ENCODE assay signal across 18 mouse cellular contexts in genomic region chr6:39718567-39718966, GRCm38 (mm10).
"Had no signal": no experiment of that assay in that cellular context is flagged by ENCODE, and none has a peak within 500 bp of the region (broad histone marks: within the 10 kb centered on the region; RNA-seq: fewer than 3 reads in every experiment).

No protein-coding gene starts in this region.

- H3K36me3 ChIP-seq: liver, embryonic 15.5 days; lung, embryonic 15.5 days; midbrain, embryonic 13.5 days; midbrain, embryonic 15.5 days; neural tube, embryonic 13.5 days; stomach, embryonic 15.5 days had no signal

- H3K27ac ChIP-seq: liver, embryonic 15.5 days; lung, embryonic 15.5 days; macrophage; midbrain, embryonic 13.5 days; midbrain, embryonic 15.5 days; neural tube, embryonic 13.5 days; stomach, embryonic 15.5 days; stomach, postnatal 0 days had no signal

- H3K9me3 ChIP-seq: liver, embryonic 15.5 days; lung, embryonic 15.5 days; megakaryocyte, embryonic 14.5 days; midbrain, embryonic 13.5 days; midbrain, embryonic 15.5 days; neural tube, embryonic 13.5 days; stomach, embryonic 15.5 days had no signal

- DNase-seq: liver, postnatal 0 days; lung, adult 2 months; lung, postnatal 14 days; lung, postnatal 36 days; thymus, adult 18-20 months; thymus, postnatal 14 days; thymus, postnatal 36 days had no signal

- H3K27me3 ChIP-seq: liver, embryonic 15.5 days; lung, embryonic 15.5 days; megakaryocyte, embryonic 14.5 days; midbrain, embryonic 13.5 days; midbrain, embryonic 15.5 days; neural tube, embryonic 13.5 days; stomach, embryonic 15.5 days had no signal

- H3K9ac ChIP-seq: liver, embryonic 15.5 days; liver, postnatal 0 days; lung, embryonic 15.5 days; midbrain, embryonic 13.5 days; midbrain, embryonic 15.5 days; neural tube, embryonic 13.5 days; stomach, embryonic 15.5 days had no signal

- H3K4me3 ChIP-seq: liver, embryonic 15.5 days; lung, embryonic 15.5 days; megakaryocyte, embryonic 14.5 days; midbrain, embryonic 13.5 days; midbrain, embryonic 15.5 days; neural tube, embryonic 13.5 days; stomach, embryonic 15.5 days had no signal

- H3K4me2 ChIP-seq: liver, embryonic 15.5 days; lung, embryonic 15.5 days; midbrain, embryonic 11.5 days; midbrain, embryonic 13.5 days; midbrain, embryonic 15.5 days; neural tube, embryonic 13.5 days; stomach, embryonic 15.5 days had no signal

- ATAC-seq: liver, postnatal 0 days; lung, postnatal 0 days; midbrain, embryonic 13.5 days; midbrain, embryonic 15.5 days had no signal
